Mouse (Mus musculus): Measurements from ENCODE around the gene Cstf3.

GRCm38 (mm10) chr2:104704355-104704754, 114.0 kb downstream of the Cstf3 start:
- TF ChIP-seq ZC3H11A (IDR thresholded peaks at IDR 0.05; ENCODE audit: borderline replicate concordance, low read depth, low read length) (no peak), CHD2 (IDR thresholded peaks at IDR 0.05; ENCODE audit: low read depth, low read length) (no peak), MAFK (IDR thresholded peaks at IDR 0.05; ENCODE audit: insufficient read depth, low read depth, low read length) (no peak), ZNF384 (IDR thresholded peaks at IDR 0.05; ENCODE audit: low read depth, low read length) (no peak), HCFC1 (IDR thresholded peaks at IDR 0.05; ENCODE audit: borderline replicate concordance, insufficient read depth, low read length) (no peak)

Data from ES-E14 (cell line).